Mouse (Mus musculus) urinary bladder, postnatal 25 days (tissue): Measurements from ENCODE around the gene Susd1.

ENCODE experiments used
- DNase-seq: peaks from one replicate; pipeline ENCODE4 v3.0.0; 2022; ENCODE audit warnings: low spot score

Gene Susd1

GRCm38 (mm10) chr4:59337533-59337885 is 100.9 kb downstream of the Susd1 start:
- no peak for DNase-seq

DNA sequence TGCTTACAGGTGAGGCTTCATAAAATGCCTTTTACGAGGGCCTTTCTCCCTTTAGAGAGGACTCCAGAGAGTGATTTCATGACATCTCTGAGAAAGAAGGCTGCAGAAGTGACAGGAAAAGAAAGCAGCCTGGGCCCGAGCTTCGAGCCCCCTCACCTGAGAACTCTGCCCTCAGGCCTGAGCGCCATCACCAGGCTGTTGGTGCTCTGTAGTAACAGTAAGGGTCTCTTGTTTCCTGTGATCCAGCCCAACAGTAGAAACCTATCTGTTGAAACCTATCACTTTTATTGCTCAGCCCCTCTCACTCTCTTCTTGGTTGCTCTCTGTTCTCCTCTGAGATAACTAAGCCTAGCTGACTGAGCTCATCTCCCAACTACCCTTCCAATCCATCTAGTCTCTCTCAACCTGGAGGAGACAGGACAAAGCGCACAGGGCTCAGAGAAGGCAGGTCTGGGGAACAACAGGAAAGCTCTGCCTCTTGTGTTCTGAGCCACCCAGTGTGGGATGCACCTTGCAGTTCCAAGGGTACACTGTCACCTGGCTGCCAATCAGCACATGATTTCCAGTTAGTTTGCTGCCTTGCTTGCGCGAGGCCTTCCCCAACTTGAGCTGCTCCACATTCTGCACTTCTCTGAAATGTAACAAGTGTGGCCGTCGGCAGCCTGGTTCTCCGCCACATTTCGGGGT is 101.4 kb downstream of the Susd1 start:
- no peak for DNase-seq

DNA sequence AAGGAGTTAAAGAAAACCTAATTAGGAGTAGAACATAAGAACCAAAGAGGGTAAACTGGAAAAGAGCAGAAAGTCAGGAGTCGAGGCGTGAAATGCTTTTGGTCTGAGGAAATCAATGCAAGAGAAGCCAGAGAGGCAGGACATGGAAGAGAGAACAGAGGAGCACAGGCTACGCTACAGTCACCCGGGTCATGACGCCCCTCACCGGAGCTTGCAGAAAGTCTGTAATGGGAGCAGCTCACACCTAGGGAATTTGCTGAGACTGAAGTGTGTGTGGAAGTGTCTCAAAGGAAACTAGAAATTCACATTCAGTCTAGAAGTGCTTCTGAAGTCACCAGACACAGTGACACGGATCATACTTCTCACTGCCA is 102.0 kb downstream of the Susd1 start:
- no peak for DNase-seq

DNA sequence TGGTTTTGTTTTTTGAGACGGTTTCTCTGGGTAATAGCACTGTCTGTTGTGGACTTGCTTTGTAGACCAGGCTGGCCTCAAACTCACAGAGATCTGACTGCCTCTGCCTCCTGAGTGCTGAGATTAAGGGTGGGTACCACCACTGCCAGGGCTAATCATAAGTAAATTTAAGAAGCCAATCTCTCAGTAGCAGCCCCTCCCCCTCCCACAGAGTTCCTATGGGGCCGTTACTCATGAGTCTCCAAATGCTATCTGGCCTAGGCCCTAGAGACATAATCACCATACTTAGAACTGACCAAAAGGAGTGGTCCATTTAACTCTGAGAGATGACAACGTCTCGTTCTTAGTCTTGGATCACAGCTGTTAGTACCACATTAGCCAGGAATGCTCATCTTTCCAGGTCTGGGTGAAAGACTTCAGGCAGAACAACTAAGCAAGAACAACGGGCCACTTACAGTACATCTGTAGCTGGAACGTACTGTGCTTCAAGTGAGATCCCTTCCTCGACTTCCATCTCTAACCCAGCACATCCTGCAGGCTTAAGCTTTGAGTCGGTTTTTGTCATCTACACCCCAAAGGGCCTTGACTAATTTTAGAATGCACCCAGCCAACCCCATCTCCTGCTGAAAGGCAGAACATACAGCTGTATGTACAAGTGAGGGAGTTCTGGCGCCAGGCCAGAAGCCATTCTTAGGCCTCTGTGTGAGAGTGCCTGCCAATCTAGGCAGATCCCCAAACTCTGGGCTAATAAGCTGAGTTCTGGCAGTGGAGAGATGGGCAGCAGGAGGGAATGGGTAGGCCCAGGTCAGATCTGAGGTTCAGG is 102.6 kb downstream of the Susd1 start:
- no peak for DNase-seq

- no peak for DNase-seq
These were observed 103.3 kb downstream of the Susd1 start for GRCm38 (mm10) chr4:59335101-59335500.

DNA sequence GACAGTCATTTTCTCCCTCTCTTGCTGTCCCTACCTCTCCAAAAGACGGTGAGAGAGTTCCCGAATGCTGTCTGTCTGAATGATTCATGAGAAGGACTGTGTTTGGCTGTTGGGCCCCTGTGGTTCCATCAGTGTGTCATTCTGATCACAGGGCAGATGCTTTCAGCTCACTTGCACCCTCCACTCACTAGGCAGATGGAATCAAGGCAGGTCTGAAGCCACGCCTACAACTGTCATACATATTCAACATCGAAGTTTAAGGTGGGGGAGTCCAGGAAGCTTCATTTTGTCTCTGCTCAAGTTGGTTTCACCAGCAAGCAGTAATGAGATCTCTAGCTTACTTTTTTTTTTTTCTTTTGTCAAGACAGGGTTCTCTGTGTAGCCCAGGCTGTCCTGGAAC is 104.2 kb downstream of the Susd1 start:
- DNase-seq = no peak

DNA sequence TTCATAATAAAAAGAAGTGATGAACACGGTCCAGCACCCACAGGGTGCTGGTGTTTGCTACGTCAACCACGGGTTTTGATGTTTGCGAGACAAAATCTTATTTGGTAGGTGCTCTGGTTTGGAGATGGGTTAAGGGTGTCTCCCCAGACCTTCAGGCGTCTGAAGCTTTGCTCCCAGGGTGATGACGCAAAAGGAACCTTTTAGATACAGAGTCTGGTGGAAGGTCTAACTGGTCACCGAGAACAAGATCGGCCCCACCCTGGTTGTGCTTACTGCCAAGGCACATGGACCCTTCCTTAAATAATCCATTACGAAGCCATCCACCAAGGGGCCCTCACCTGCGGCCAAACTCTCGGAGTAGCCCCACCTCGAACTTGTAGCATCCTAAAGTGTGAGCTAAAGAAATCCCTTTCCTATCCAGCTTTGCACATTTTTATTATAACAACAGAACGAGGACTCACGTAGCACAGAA is 105.0 kb downstream of the Susd1 start:
- no peak for DNase-seq

- no peak for DNase-seq
These were observed 105.6 kb downstream of the Susd1 start for GRCm38 (mm10) chr4:59332691-59333423.

DNA sequence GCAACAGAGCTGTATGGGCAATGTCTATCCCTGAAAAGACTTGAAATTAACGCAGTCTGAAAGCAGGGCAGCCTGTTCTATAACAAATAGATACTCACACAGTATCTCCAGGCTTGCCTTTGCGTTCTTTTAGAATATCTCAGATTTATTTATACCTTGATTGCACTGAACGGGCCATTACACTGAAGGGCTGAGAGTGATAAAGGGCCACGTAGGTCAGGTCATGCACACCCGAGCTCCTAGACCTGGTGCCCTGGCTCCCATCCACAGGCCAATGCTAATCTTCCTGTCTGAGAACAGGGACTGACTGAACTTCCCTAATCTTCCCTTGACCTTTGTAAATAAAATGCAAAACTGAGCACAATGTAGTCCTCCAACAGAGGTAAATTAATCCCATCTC is 106.3 kb downstream of the Susd1 start:
- no peak for DNase-seq

DNA sequence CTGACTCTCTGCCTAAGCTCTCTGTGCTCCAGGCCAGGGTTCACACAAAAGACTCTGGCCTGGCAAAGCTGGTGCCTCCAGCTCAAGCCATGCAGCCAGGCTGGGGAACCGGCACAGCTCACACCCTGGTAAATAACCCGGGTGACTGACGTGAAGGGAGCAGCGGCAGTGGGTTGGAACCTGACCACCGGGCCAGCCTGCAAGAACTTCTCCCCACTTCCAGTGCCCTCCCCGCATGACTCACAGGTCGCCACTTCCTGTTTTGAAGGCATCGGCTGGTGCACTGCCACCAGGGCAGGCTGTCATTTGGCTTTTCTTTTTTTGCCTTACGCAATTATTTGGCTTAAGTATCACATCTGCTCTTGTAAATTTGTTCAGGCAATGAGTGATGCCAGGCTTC is 106.8 kb downstream of the Susd1 start:
- peak; percentile 65 for DNase-seq

- DNase-seq = no peak
These were observed 107.3 kb downstream of the Susd1 start for GRCm38 (mm10) chr4:59330961-59331604.

- peak; percentile 6 for DNase-seq
These were observed 108.8 kb downstream of the Susd1 start for GRCm38 (mm10) chr4:59329461-59330304.

- peak; percentile 2 for DNase-seq
These were observed 109.6 kb downstream of the Susd1 start for GRCm38 (mm10) chr4:59328821-59329220.

DNA sequence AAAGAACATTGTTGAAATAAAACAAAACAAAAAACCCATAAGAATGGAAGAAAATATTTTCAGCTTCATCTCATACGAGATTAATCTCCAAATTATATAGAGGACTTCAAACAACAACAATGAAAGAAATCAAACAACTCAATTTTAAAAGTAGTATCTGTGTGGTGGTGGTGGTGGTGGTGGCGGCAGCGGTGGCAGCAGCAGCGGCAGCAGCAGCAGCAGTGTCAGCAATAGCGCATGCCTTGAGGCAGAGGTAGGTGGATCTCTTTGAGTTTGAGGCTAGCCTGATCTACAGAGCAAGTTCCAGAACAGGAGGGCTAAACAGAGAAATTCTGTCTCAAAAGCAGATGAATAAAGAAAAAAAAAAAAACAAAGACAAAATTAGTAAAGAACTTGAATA is 110.4 kb downstream of the Susd1 start:
- DNase-seq = no peak

GRCm38 (mm10) chr4:59326031-59326760 is 112.2 kb downstream of the Susd1 start:
- peak; percentile 1 for DNase-seq

DNA sequence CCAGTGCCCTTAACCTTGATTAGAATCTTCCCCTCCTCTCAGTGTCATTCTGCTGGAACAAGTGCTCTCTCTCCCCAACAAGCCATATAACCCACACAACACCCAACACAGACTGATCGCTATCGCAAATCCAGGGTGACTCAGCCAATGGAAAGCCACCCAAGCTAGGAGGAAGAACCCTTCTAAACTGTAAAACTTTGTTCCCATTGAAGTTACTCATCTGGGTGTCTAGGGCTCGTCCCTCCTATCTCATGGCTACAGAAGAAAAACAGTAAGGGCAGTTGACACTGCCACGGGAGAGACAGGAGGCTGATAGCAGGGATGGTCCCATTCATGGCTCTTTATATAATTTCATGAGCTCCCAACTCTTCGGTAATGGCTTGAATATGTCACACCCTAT is 114.1 kb downstream of the Susd1 start:
- peak; percentile 2 for DNase-seq

DNA sequence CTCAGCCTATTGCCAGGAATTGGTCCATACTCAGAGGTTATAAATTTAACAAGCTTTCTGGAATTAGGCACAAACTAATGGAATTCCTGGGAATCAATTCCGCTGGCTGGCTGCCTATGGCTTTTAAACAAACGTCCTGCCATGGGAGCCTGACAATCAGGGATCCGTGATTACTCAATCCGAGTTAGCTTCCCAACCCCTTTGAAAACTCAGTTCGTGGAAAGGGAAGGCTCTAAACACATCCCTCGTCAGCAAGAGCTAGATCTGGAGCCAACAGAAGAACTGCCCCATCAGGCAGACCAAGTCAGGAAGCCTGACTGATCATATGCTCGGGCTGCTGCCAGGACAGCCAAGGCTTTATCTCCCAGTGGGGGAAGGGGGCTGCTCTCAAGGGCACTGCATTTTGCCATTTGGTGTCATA is 115.2 kb downstream of the Susd1 start:
- peak; percentile 17 for DNase-seq

DNA sequence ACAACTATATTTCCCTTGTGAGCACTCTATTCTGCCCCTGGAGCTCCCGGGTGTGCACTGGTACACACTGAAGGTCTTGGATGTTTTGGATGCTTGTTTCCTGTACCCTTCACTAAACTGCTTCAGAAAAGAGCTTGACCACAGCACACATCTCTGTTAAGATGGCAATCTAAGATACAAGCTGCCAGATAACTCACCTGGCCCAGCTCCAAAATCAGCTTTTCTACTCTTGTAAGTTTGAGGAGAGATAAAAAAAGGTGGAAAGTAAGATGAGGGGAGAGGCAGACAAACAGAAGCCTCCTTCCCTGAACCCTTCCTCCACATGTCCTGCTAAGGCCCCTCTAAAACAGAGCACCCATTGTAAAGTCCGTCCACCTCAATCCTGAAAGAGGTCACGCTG is 115.7 kb downstream of the Susd1 start:
- peak; percentile 14 for DNase-seq

GRCm38 (mm10) chr4:59322056-59322455 is 116.4 kb downstream of the Susd1 start:
- peak; percentile 1 for DNase-seq

GRCm38 (mm10) chr4:59321181-59322008 is 117.0 kb downstream of the Susd1 start:
- DNase-seq = no peak
